8 mouse cellular contexts compared by ENCODE assay signal in the genomic region with DNA sequence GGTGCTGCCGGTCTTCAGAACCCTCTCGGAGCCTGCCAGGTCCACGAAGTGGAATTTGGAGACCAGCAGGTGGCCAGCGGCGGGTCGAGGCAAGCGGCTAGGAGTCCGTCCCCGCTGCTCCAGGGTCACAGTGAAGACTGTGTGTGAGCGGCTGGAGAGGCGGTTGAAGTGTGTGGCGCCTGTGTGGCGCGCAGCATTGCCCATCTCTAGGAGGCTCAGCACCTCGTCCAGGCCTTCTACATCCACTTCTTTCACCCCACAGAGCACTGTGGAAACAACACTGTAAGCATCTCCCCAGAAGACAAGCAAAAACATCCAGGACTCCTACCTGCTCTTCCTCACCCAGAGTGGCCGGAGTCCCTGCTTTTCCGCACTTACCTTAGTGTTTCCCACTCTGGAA. TPM values are rescaled to one million over a fixed set of nuclear protein-coding genes. Genes with fewer than 3 reads are reported as not detected.
DNase-seq lines count a peak whose midpoint lies in the region; ATAC-seq lines count a peak whose summit lies in the region.
"Had no signal": no experiment of that assay in that cellular context is flagged by ENCODE, and none has a peak within 500 bp of the region (broad histone marks: within the 10 kb centered on the region; RNA-seq: fewer than 3 reads in every experiment).

No protein-coding gene starts in this region.

- peaks cover 13% of the 10 kb centered on the region; the same call in 1 of the 2 replicates for H3K27me3 ChIP-seq in kidney, embryonic 16.5 days (ENCODE audit: insufficient read depth, low read length)
- H3K27me3 ChIP-seq in embryonic facial prominence, embryonic 10.5 days (replicated peaks; ENCODE audit: low read depth, poor library complexity, severe bottlenecking), result peaks cover 39% of the 10 kb centered on the region
- no peaks in the 10 kb centered on the region for H3K27me3 ChIP-seq in forebrain, embryonic 14.5 days (replicated peaks; ENCODE audit: control insufficient read depth, insufficient read depth, low read length)
- no peaks in the 10 kb centered on the region; the same call in 1 of the 2 replicates for H3K27me3 ChIP-seq in midbrain, embryonic 14.5 days (ENCODE audit: control insufficient read depth, insufficient read depth, low read length)

- H3K4me3 ChIP-seq in kidney, embryonic 16.5 days (ENCODE audit: low read length), result no peak overlapping the region; the same call in 1 of the 2 replicates
- peak overlapping the region; percentile 60 for H3K4me3 ChIP-seq in embryonic facial prominence, embryonic 10.5 days
- H3K4me3 ChIP-seq in forebrain, embryonic 14.5 days (ENCODE audit: low read depth, low read length), result peak overlapping the region; percentile 39
- peak overlapping the region; percentile 44 for H3K4me3 ChIP-seq in midbrain, embryonic 14.5 days (replicated peaks; ENCODE audit: low read depth, low read length)

- ATAC-seq in kidney, embryonic 16.5 days (ENCODE audit: low FRiP score, low TSS enrichment), result no peak
- no peak for ATAC-seq in forebrain, embryonic 14.5 days
- ATAC-seq in midbrain, embryonic 14.5 days (ENCODE audit: low FRiP score, low TSS enrichment), result no peak

- DNase-seq in kidney, postnatal 14 days, result no peak
- peak; percentile 33 for DNase-seq in embryonic facial prominence, embryonic 10.5 days (ENCODE audit: low spot score)
- DNase-seq in forebrain, embryonic 14.5 days (ENCODE audit: low spot score), result no peak
- peak; percentile 40 for DNase-seq in midbrain, embryonic 14.5 days
- no peak for DNase-seq in right cerebral cortex, postnatal 14 days
- DNase-seq in frontal cortex, postnatal 10 days (ENCODE audit: low spot score in 2 of 2), result no peak

- 48% methylated on average over 17 of the region's 17 CpGs for WGBS in kidney, embryonic 16.5 days
- 21% methylated on average over 17 of the region's 17 CpGs for WGBS in embryonic facial prominence, embryonic 10.5 days
- 28% methylated on average over 17 of the region's 17 CpGs for WGBS in forebrain, embryonic 14.5 days
- 23% methylated on average over 17 of the region's 17 CpGs for WGBS in midbrain, embryonic 14.5 days

- no peak overlapping the region for H3K9ac ChIP-seq in kidney, embryonic 16.5 days (replicated peaks; ENCODE audit: low read length)
- H3K9ac ChIP-seq in forebrain, embryonic 14.5 days (ENCODE audit: low read length), result peak overlapping the region; percentile 71
- H3K9ac ChIP-seq in midbrain, embryonic 14.5 days (replicated peaks; ENCODE audit: low read length), result peak overlapping the region; percentile 50

- H3K36me3 ChIP-seq in kidney, embryonic 16.5 days (ENCODE audit: insufficient read depth, low read length), result no peaks in the 10 kb centered on the region
- H3K36me3 ChIP-seq in embryonic facial prominence, embryonic 10.5 days (replicated peaks), result peaks cover 47% of the 10 kb centered on the region
- H3K36me3 ChIP-seq in forebrain, embryonic 14.5 days (ENCODE audit: control insufficient read depth, insufficient read depth, low read length), result peaks cover 6% of the 10 kb centered on the region
- H3K36me3 ChIP-seq in midbrain, embryonic 14.5 days (ENCODE audit: control insufficient read depth, insufficient read depth, low read length), result no peaks in the 10 kb centered on the region

- peaks cover 7% of the 10 kb centered on the region for H3K4me1 ChIP-seq in kidney, embryonic 16.5 days (ENCODE audit: insufficient read depth, low read length)
- H3K4me1 ChIP-seq in embryonic facial prominence, embryonic 10.5 days, result peaks cover 32% of the 10 kb centered on the region
- H3K4me1 ChIP-seq in forebrain, embryonic 14.5 days (ENCODE audit: control insufficient read depth, insufficient read depth, low read length), result peaks cover 8% of the 10 kb centered on the region; the same call in 1 of the 2 replicates
- peaks cover 18% of the 10 kb centered on the region for H3K4me1 ChIP-seq in midbrain, embryonic 14.5 days (ENCODE audit: control insufficient read depth, insufficient read depth, low read length)

- H3K4me2 ChIP-seq in kidney, embryonic 16.5 days (replicated peaks; ENCODE audit: low read depth, low read length), result peak overlapping the region; percentile 80
- H3K4me2 ChIP-seq in forebrain, embryonic 14.5 days (ENCODE audit: low read length), result peak overlapping the region; percentile 68
- peak overlapping the region; percentile 70 for H3K4me2 ChIP-seq in midbrain, embryonic 14.5 days (ENCODE audit: low read length)

- H3K27ac ChIP-seq in kidney, embryonic 16.5 days (ENCODE audit: low read length), result no peak overlapping the region
- no peak overlapping the region for H3K27ac ChIP-seq in embryonic facial prominence, embryonic 10.5 days (replicated peaks)
- H3K27ac ChIP-seq in forebrain, embryonic 14.5 days (ENCODE audit: low read depth, low read length), result no peak overlapping the region
- H3K27ac ChIP-seq in midbrain, embryonic 14.5 days (replicated peaks; ENCODE audit: low read depth, low read length), result 0 out of 2 replicates have a peak overlapping the region, but pooled peaks have one; percentile 13

- H3K9me3 ChIP-seq in kidney, embryonic 16.5 days (ENCODE audit: low read length), result no peaks in the 10 kb centered on the region
- no peaks in the 10 kb centered on the region for H3K9me3 ChIP-seq in embryonic facial prominence, embryonic 10.5 days
- H3K9me3 ChIP-seq in forebrain, embryonic 14.5 days (replicated peaks; ENCODE audit: control insufficient read depth, low read length), result no peaks in the 10 kb centered on the region
- no peaks in the 10 kb centered on the region for H3K9me3 ChIP-seq in midbrain, embryonic 14.5 days (ENCODE audit: control insufficient read depth, low read length)
- H3K9me3 ChIP-seq: megakaryocyte, embryonic 14.5 days had no signal

RNA-seq across cellular contexts. Expression of a gene that starts 4.7 kb away (rescaled TPM):
- 4.4 TPM in 2 replicates for polyA plus RNA-seq in kidney, embryonic 16.5 days (2015; fragmentation: Nextera tagmentation; extraction: Ambion mirVana)
- polyA plus RNA-seq in embryonic facial prominence, embryonic 10.5 days (2016; fragmentation: Nextera tagmentation; extraction: Ambion mirVana), result 7.4 and 7.7 TPM in 2 replicates
- polyA plus RNA-seq in forebrain, embryonic 14.5 days (2014; fragmentation: Nextera tagmentation; extraction: Ambion mirVana), result 1.9 and 2.5 TPM in 2 replicates
- 1.8 and 2.4 TPM in 2 replicates for polyA plus RNA-seq in midbrain, embryonic 14.5 days (2014; fragmentation: Nextera tagmentation; extraction: Ambion mirVana)

RNA-seq across cellular contexts. Expression of a gene that starts 21.9 kb away (rescaled TPM):
- 0.34 TPM in 1 of 2 replicates, not detected in the other for polyA plus RNA-seq in kidney, embryonic 16.5 days (2015; fragmentation: Nextera tagmentation; extraction: Ambion mirVana)
- 0.10 TPM in 1 of 2 replicates, not detected in the other for polyA plus RNA-seq in embryonic facial prominence, embryonic 10.5 days (2016; fragmentation: Nextera tagmentation; extraction: Ambion mirVana)
- polyA plus RNA-seq in forebrain, embryonic 14.5 days (2014; fragmentation: Nextera tagmentation; extraction: Ambion mirVana), result not detected in 2 replicates
- polyA plus RNA-seq in midbrain, embryonic 14.5 days (2014; fragmentation: Nextera tagmentation; extraction: Ambion mirVana), result 0.13 and 1.1 TPM in 2 replicates

RNA-seq across cellular contexts. Expression of a gene that starts 32.1 kb away (rescaled TPM):
- 10.5 and 14.3 TPM in 2 replicates for polyA plus RNA-seq in kidney, embryonic 16.5 days (2015; fragmentation: Nextera tagmentation; extraction: Ambion mirVana)
- 7.2 and 8.4 TPM in 2 replicates for polyA plus RNA-seq in embryonic facial prominence, embryonic 10.5 days (2016; fragmentation: Nextera tagmentation; extraction: Ambion mirVana)
- polyA plus RNA-seq in forebrain, embryonic 14.5 days (2014; fragmentation: Nextera tagmentation; extraction: Ambion mirVana), result 15.1 and 16.7 TPM in 2 replicates
- 10.1 and 11.4 TPM in 2 replicates for polyA plus RNA-seq in midbrain, embryonic 14.5 days (2014; fragmentation: Nextera tagmentation; extraction: Ambion mirVana)

RNA-seq across cellular contexts. Expression of a gene that starts 32.1 kb away (rescaled TPM):
- 0.46 and 0.51 TPM in 2 replicates for polyA plus RNA-seq in kidney, embryonic 16.5 days (2015; fragmentation: Nextera tagmentation; extraction: Ambion mirVana)
- polyA plus RNA-seq in embryonic facial prominence, embryonic 10.5 days (2016; fragmentation: Nextera tagmentation; extraction: Ambion mirVana), result 0.38 and 0.45 TPM in 2 replicates
- 0.46 and 0.52 TPM in 2 replicates for polyA plus RNA-seq in forebrain, embryonic 14.5 days (2014; fragmentation: Nextera tagmentation; extraction: Ambion mirVana)
- polyA plus RNA-seq in midbrain, embryonic 14.5 days (2014; fragmentation: Nextera tagmentation; extraction: Ambion mirVana), result 0.14 TPM in 1 of 2 replicates, not detected in the other

RNA-seq across cellular contexts. Expression of a gene that starts 50.8 kb away (rescaled TPM):
- 8.8 and 9.7 TPM in 2 replicates for polyA plus RNA-seq in kidney, embryonic 16.5 days (2015; fragmentation: Nextera tagmentation; extraction: Ambion mirVana)
- 16.4 and 16.5 TPM in 2 replicates for polyA plus RNA-seq in embryonic facial prominence, embryonic 10.5 days (2016; fragmentation: Nextera tagmentation; extraction: Ambion mirVana)
- polyA plus RNA-seq in forebrain, embryonic 14.5 days (2014; fragmentation: Nextera tagmentation; extraction: Ambion mirVana), result 3.5 and 3.6 TPM in 2 replicates
- 1.3 and 2.5 TPM in 2 replicates for polyA plus RNA-seq in midbrain, embryonic 14.5 days (2014; fragmentation: Nextera tagmentation; extraction: Ambion mirVana)

Comparison
In these comparisons a context has a peak if more than half of its experiments do, and no peak if none do; other contexts are left out.
1. DNase-seq: peak in embryonic facial prominence, embryonic 10.5 days (single experiment) and midbrain, embryonic 14.5 days (single experiment); none in kidney, postnatal 14 days (single experiment), forebrain, embryonic 14.5 days (single experiment), right cerebral cortex, postnatal 14 days (single experiment) and frontal cortex, postnatal 10 days (0 of 2).
2. Peak in every context shown above with its lines, with median percentiles within 50 percentile points of each other: H3K4me2 ChIP-seq.